Mouse (Mus musculus): Measurements from ENCODE around the gene Vps39.

The Vps39 gene

DNA sequence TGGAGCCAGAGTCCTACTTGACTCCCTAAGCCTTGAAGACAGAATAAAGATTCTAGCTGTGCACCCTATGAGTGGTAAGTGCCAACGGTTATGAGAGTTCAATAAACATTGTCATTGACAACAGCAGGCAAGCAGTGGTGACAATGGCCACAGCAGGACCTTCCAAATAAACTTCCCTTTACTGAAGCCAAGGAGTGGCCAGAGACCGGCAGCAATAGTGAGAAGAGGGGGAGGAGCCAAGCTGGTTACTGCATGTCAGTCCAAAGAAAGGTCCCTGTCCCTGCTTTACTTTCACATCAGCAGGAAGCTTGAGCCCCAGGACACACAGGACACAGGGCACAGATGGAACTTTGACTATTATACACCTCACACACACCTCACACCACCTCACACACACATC lies 56.8 kb downstream of the Vps39 start:
- DNase-seq (ENCODE audit: low read depth) = no peak

GRCm38 (mm10) chr2:120291471-120292078 lies 61.4 kb downstream of the Vps39 start:
- DNase-seq (ENCODE audit: low read depth) = no peak

DNA sequence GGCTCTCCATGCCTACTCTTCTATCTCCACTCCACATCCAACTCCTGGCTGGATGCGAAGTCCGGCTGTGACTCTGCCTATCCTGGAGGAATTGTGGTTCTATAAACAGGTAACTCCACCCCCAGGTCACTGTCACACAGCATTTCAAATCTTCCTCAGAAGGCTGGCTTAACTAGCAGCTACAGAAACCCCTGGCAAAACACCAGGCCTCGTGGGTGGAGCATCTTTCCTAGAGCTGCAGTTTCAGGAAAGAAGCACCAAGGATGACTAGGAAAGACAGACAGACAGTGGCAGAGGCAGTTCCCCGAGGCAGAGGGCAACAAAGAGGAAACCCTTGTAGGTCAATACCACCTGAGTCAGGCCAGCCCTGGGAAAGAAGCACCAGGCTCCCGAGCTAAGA lies 63.9 kb downstream of the Vps39 start, which contains the start of gene Pla2g4d:
TSS of gene Pla2g4d (minus strand) at position 203 of the 400 bp plus-strand sequence.
- DNase-seq (ENCODE audit: low read depth) = no peak

GRCm38 (mm10) chr2:120288401-120288800 lies 64.5 kb downstream of the Vps39 start:
- no peak for DNase-seq (ENCODE audit: low read depth)

- no peak for DNase-seq (ENCODE audit: low read depth)
Observed at GRCm38 (mm10) chr2:120285639-120286038, 67.3 kb downstream of the Vps39 start.

GRCm38 (mm10) chr2:120284705-120285104 lies 68.2 kb downstream of the Vps39 start:
- no peak for DNase-seq (ENCODE audit: low read depth)

GRCm38 (mm10) chr2:120284094-120284493 lies 68.8 kb downstream of the Vps39 start:
- DNase-seq (ENCODE audit: low read depth) = no peak

DNA sequence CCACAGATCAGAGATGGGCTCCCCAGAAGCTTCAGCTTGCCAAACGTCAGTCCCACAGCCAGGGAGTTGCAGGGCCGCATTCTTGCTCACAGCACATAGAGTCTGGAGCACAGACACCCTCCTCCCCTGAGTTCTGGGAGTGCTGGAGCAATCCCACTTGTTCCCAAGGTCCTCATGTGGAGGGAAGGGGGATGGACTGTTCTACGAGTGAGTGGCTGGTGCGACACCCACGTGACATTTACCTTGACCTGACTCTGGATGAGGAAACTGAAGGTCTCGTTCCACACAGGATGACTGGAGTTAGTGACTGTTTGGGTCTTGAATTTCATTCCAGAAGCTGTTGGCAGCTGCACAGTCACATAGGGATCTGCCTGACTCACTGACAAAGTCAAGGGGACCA lies 69.4 kb downstream of the Vps39 start:
- DNase-seq (ENCODE audit: low read depth) = no peak

- DNase-seq (ENCODE audit: low read depth) = no peak
Observed at GRCm38 (mm10) chr2:120281221-120281620, 71.7 kb downstream of the Vps39 start.

GRCm38 (mm10) chr2:120279961-120280360 lies 73.0 kb downstream of the Vps39 start:
- DNase-seq (ENCODE audit: low read depth) = peak; percentile 44

GRCm38 (mm10) chr2:120276951-120277350 lies 76.0 kb downstream of the Vps39 start:
- no peak for DNase-seq (ENCODE audit: low read depth)

GRCm38 (mm10) chr2:120268635-120269034 lies 84.3 kb downstream of the Vps39 start:
- DNase-seq (ENCODE audit: low read depth) = no peak

Data from c-Kit-positive CD71-positive TER-119-negative erythroid progenitor cells, embryonic 14.5 days (primary cell).